In genomic region chr4:145545106-145545505, GRCm38 (mm10) we compare ENCODE assay signal across 12 mouse cellular contexts. TPM values are rescaled to one million over a fixed set of nuclear protein-coding genes. Genes with fewer than 3 reads are reported as not detected.
"Had no signal": no experiment of that assay in that cellular context is flagged by ENCODE, and none has a peak within 500 bp of the region (broad histone marks: within the 10 kb centered on the region; RNA-seq: fewer than 3 reads in every experiment).

No protein-coding gene starts in this region.

RNA-seq across cellular contexts. Expression of gene Zfp990, which starts 34.5 kb away (rescaled TPM):
- total RNA-seq: midbrain, postnatal 0 days; monocyte, adult 5-6 weeks; neutrophil, adult 5-6 weeks had no signal
- polyA plus RNA-seq: liver, embryonic 16.5 days; lung, adult 2 months; lung, embryonic 15.5 days; lung, postnatal 0 days; macrophage; midbrain, embryonic 13.5 days; midbrain, embryonic 15.5 days; neural tube, embryonic 12.5 days; urinary bladder, adult 2 months had no signal

RNA-seq across cellular contexts. Expression of gene Gm13212, which starts 39.9 kb away (rescaled TPM):
- total RNA-seq: midbrain, postnatal 0 days had no signal
